ENCODE assay signal across 16 mouse cellular contexts in genomic region chr5:20610640-20611039, GRCm38 (mm10).
"Had no signal": no experiment of that assay in that cellular context is flagged by ENCODE, and none has a peak within 500 bp of the region (broad histone marks: within the 10 kb centered on the region; RNA-seq: fewer than 3 reads in every experiment).

No protein-coding gene starts in this region.

- H3K27ac ChIP-seq: kidney, embryonic 15.5 days; limb, embryonic 10.5 days; limb, embryonic 13.5 days; liver, embryonic 12.5 days; liver, embryonic 15.5 days; macrophage; stomach, postnatal 0 days had no signal

- H3K9ac ChIP-seq: kidney, embryonic 15.5 days; limb, embryonic 13.5 days; liver, embryonic 12.5 days; liver, embryonic 15.5 days had no signal

- H3K4me3 ChIP-seq: kidney, embryonic 15.5 days; limb, embryonic 10.5 days; limb, embryonic 13.5 days; liver, embryonic 12.5 days; liver, embryonic 15.5 days had no signal

- ATAC-seq: intestine, postnatal 0 days; liver, embryonic 12.5 days had no signal

- H3K27me3 ChIP-seq: kidney, embryonic 15.5 days; liver, embryonic 12.5 days; liver, embryonic 15.5 days had no signal

- H3K36me3 ChIP-seq: kidney, embryonic 15.5 days; limb, embryonic 10.5 days; limb, embryonic 13.5 days; liver, embryonic 12.5 days; liver, embryonic 15.5 days had no signal

- H3K9me3 ChIP-seq: kidney, embryonic 15.5 days; limb, embryonic 10.5 days; limb, embryonic 13.5 days; liver, embryonic 12.5 days; liver, embryonic 15.5 days had no signal

- H3K4me1 ChIP-seq: kidney, embryonic 15.5 days; limb, embryonic 10.5 days; liver, embryonic 12.5 days; liver, embryonic 15.5 days had no signal

- DNase-seq: kidney, adult 2 months; kidney, postnatal 10 days; kidney, postnatal 36 days; layer of hippocampus, postnatal 36 days; liver; midbrain, embryonic 14.5 days; thymus, adult 2 months; thymus, postnatal 14 days had no signal

- H3K4me2 ChIP-seq: kidney, embryonic 15.5 days; limb, embryonic 13.5 days; liver, embryonic 12.5 days; liver, embryonic 15.5 days had no signal
